Mouse (Mus musculus) cerebellum, adult 11-12 months (tissue): ENCODE results near the gene Slamf1.
"Not testable (repeated sequence)": the region's sequence is repeated elsewhere in the genome, so short reads cannot be mapped to it uniquely, and the experiment has no call there.

Experiments
- DNase-seq: peaks from one replicate; pipeline ENCODE4 v3.0.0; 2022

Gene Slamf1

DNA sequence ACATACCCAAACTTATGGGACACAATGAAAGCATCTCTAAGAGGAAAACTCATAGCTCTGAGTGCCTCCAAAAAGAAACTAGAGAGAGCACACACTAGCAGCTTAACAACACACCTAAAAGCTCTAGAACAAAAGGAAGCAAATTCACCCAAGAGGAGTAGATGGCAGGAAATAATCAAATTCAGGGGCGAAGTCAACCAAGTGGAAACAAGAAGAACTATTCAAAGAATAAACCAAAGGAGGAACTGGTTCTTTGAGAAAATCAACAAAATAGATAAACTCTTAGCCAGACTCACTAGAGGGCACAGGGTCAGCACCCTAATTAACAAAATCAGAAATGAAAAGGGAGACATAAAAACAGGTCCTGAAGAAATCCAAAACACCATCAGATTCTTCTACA lies 44.1 kb downstream of the Slamf1 start:
- DNase-seq = not testable (repeated sequence)

DNA sequence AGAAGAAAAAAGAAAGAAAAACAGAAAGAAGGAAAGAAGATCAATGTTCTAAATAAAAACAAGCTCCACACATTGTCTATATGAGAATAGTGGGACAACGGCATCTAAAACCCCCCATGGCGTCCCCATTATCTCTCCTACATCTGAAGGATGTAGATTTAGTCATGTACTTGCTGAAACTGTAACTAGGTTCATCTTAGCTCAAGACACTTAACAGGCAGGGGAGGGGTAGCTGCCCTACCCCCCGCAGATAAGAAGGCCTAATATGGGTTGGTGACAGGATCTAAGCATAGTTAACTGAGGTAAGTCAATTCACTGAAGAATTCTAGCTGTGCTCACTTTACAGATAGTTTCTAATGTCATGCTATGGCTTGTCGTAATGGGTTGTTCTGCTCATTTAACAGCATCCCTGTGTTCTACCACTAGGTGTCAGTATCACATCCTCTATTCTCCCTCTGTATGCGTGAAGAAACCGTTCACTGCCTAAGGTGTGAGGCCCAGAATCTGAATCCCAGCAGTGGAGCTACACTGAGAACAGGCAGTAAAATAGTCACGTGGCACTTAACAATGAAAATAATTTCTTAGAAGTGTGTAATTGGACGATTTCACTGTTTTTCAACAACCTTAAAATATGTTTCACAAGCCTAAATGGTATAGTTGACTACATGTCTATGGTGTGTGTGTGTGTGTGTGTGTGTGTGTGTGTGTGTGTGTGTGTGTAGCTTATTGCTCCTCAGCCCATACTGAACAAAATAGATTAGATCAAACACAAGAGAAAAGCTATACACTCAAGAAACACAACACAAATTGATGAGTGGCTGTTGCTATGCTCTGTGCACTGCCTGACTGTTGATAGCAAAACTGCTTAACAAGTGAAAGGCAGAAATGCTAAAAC lies 48.9 kb downstream of the Slamf1 start:
- DNase-seq = no peak

DNA sequence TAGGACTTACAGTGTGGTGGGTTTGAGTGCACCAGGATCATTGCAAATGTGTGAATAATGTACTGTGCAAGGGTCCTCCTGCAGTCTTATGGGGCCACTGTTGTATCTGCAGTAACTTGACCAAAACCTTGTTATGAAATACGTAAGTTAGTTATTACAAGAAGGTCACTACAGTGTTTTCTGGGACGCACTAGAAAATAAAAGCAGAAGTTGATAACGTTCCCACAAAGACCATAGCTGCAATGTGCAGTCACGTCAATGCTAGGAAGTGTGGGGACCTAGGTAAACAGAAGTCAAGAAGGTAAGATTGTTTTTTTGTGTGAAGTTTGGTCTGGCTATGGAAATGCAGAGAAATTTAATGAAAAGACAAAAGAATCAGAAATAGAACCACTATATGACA lies 50.1 kb downstream of the Slamf1 start:
- DNase-seq = no peak

DNA sequence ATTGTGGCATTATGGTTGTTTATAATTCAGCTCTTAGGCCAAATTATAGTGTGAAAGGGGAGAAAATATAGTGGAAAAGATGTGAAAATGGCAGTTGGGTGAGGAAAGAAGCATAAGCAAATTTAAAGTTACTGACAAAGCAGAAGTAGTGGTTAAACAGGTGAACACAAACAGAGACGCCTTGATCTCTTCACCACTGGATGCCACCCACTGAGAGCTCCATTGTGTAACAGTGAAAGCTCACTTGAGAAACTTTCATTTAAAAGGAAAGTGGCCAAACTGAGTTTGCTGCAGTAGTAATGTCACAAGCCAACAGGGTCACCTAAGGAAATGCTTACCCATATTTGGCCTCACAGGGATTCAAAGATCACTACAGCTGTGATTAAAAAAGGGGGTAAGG lies 54.4 kb downstream of the Slamf1 start:
- no peak for DNase-seq

DNA sequence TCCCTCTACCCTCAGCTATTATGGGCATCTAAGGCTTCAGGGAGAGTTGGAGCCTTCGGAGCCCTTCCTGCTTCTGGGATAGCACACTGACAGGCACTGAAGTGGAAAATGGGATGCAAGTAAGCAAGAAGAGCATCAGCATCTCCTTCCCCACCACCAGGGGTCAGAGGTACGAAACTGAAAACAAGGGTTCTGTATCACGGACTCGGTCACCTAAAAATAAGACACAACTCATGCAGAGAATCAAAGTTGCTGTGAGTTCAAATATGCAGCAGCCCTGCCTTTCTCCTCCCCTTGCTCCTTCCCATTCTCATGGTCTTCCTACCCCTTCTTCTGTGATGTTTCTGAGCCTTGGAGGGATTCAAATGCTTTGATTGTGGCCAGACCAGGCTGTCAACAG lies 58.5 kb downstream of the Slamf1 start:
- DNase-seq = no peak

DNA sequence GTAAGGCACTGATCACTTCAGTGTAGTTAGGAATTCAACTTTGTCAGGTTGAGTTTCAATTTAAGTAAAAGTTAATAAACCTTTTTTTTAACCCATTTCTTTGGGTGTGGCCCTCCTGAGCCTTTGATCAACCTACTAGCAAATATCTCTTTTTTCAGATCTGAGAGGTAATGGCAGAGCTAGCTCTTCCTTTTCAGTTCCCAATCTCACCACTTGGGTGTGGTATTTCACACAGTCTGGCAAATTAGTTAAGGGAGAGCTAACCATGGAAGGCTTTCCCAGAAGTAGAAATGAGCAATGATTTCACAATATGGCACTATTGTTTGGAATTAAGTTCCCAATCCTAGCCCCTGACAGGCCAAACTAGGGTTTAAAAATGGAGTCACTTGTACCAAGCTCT lies 59.2 kb downstream of the Slamf1 start:
- no peak for DNase-seq

DNA sequence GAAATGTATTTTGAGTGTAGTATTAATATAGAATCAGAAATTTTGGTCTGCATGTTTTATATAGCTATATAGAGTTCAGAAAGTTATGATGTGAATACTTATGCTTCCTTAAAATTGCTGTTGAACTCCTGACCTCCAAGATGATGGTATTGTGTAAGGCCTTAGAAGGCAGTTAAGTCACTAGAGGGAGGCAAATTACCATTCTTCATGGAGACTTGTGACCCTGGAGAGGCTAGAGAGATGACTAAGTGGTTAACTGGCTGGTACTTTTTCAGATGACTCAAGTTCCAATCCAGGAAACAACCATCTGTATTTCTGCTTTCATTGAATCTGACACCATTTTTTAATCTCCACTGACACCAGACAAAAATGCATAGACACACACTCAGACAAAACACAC lies 60.7 kb downstream of the Slamf1 start:
- no peak for DNase-seq

DNA sequence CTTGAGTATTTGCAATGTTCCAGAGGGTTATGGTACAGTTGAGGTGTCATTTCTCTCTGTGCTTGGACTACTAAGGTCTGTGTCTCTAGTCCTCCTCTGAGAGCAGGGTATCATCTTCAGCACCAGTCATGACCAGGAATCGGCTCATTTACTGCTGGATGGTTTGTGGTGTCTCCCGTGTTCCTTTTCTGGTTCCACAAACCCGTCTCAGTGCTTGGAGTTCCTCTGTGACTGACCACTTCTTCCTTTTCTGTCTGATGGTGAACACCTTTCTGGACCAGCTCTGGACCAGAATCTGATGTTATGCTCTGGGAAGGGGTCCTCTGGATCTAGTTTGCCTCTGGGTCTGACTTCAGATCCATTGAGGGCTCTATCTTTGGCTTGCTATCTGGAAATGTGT lies 72.6 kb downstream of the Slamf1 start, which contains the start of gene Cd84:
Gene Cd84 (plus strand): TSS at position 210 of the 400 bp plus-strand sequence.
- no peak for DNase-seq

DNA sequence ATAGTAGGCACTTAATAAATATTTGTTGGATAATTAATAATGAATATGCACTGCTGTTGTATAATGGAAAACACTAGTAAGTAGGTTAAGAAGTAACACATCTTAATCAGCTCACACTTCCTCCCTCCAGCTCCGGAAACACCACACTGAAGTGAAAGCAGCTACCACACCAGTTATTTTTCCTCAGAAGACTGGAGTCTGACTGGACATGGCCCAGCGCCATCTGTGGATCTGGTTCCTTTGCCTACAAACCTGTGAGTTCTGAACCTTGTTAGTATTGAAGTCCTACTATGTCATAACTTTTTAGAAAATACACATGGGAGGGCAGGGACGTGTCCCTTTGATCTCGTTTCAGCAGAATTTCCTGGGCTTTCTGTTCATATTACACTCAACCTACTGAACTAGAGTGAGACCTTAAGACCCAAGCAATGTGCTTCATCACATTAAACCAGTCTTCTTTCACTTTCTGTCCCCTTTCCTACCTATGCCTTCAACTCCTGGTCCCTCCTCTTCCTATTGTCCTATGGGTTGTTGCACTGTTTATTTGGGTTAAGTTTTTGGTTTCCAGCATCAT lies 73.6 kb downstream of the Slamf1 start:
- DNase-seq = no peak

DNA sequence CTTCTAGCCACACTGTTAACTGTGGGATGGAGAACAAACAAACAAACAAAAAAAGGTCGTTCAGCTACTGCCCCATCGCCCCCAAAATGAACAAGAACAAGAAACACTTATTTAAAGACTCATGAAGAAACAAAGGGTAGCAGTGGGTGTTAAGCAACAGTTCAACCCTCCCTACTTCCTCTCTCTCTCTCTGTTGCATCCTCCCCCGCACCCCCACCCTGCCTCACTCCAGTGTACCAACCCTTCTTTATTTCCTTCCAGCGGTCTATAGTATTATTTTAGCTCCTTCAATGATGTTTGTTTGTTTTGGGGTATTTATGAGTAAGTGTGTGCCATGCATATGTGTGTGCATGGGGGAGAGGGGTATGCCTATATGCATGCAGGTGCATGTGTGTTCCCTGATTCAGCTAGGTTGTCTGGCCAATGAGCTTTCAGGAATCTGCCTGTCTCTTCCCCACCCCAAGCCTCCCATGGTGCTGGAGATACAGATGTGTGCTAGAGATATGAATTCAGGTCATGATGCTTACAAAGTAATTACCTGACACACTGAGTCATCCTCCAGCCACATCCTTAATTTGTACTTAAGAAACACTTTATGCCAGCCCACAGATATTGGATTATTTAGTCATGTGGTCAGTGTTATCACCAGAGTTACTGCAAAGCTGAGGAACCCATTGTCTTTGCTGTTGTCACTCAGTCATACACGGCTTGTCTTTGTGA lies 78.3 kb downstream of the Slamf1 start:
- DNase-seq = no peak

DNA sequence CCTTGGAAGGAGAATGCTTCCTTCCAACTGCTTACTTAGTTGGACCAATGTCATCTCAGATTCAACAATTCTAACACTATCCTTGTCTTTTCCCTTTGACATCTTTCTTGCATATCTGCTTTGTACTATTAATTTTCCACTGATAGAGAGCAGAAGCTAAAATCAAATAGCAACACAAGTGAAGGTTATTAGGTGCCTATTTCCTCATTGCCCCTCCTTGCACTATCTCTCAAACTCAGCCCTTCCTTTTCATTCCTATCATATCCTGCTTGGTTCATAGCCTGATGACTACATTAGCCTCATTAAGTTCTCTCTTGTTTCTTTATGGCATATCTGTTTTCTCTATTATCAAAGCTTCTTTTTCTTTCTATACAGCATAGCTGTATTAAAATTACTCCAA lies 81.3 kb downstream of the Slamf1 start:
- DNase-seq = no peak

DNA sequence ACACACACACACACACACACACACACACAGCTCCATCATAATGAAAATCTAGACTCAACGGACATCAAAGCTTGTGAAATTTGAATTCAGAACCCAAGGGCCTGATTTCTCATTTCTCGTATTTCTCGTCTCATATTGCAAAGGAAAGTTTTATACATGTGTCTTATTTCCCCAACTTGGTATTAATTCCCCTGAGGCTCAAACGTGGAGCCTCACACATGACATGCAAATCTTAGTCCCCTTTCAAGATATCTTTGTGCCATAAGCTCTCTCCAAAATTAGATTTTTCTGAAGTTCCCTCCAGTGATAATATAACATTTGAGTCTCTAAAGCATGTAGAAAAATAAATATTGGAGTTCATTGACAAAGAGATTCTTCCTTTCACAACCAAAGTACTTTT lies 81.8 kb downstream of the Slamf1 start:
- no peak for DNase-seq

DNA sequence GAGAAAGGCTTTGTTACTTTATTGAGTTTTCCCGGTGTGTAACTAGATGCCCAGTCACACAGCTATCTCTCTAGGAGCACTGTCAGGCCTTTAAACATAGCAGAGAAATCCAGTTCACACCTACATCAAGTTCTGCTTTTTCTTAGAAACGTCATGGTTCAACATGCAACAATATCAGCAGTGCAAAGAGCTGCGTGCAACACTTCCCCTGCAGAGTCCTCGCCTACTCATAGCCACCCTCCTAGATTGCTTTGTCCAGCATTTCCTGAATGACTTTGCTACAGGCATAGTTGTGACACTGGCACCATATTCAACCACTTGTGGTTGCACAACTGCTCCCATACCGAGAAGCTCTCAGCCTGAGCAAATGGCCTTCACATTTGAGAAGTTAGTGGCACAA lies 82.5 kb downstream of the Slamf1 start:
- no peak for DNase-seq
